Mouse (Mus musculus) hindbrain, embryonic 15.5 days (tissue): ENCODE measurements around the gene Abcd1. TPM values are rescaled to one million over a fixed set of nuclear protein-coding genes. Genes with fewer than 3 reads are reported as not detected.

ENCODE experiments used
- ATAC-seq: fragments of 200-750 bp; cut with Nextera tagmentation; 2 replicates; pipeline ENCODE4 v1.8.0; 2017; ENCODE audit warnings: low read depth, moderate number of reproducible peaks, moderate TSS enrichment; ENCODE audit not compliant: low FRiP score
- H3K27ac ChIP-seq: fragments of 300-500 bp; sonication (generic); replicated peaks from 2 replicates; pipeline ENCODE4 v1.5.1; 2015; ENCODE audit warnings: mild to moderate bottlenecking, inconsistent platforms
- H3K27me3 ChIP-seq: fragments of 300-500 bp; sonication (generic); 2 replicates; pipeline ENCODE4 v1.6.1; 2015; ENCODE audit warnings: control low read depth, inconsistent platforms
- H3K36me3 ChIP-seq: fragments of 300-500 bp; sonication (generic); 2 replicates; pipeline ENCODE4 v1.6.1; 2015; ENCODE audit warnings: control low read depth, inconsistent platforms
- H3K4me1 ChIP-seq: fragments of 300-500 bp; sonication (generic); replicated peaks from 2 replicates; pipeline ENCODE4 v1.6.1; 2015; ENCODE audit warnings: control low read depth, inconsistent platforms
- H3K4me2 ChIP-seq: fragments of 300-500 bp; sonication (generic); 2 replicates; pipeline ENCODE4 v1.6.1; 2015; ENCODE audit warnings: moderate library complexity, mild to moderate bottlenecking, inconsistent platforms
- H3K4me3 ChIP-seq: fragments of 300-500 bp; sonication (generic); 2 replicates; pipeline ENCODE4 v1.5.1; 2015; ENCODE audit warnings: mild to moderate bottlenecking, inconsistent platforms
- H3K9ac ChIP-seq: fragments of 300-500 bp; sonication (generic); 2 replicates; pipeline ENCODE4 v1.6.1; 2015; ENCODE audit warnings: inconsistent platforms
- H3K9me3 ChIP-seq: fragments of 300-500 bp; sonication (generic); 2 replicates; pipeline ENCODE4 v1.6.1; 2016; ENCODE audit warnings: control low read depth, inconsistent platforms
- WGBS: fragments of 180-500 bp; shearing (Covaris S2); methylation state at CpG from one replicate; pipeline ENCODE4 v1.1.7; 2015; 5-methylcytosine and 5-hydroxymethylcytosine counted together
- polyA plus RNA-seq: library from polyadenylated mRNA; unstranded; fragments of >200 nt; fragmentation: Nextera tagmentation; extraction: Ambion mirVana; gene quantifications from 2 replicates; pipeline ENCODE4 v1.2.1, GENCODE M21; 2015

Gene Abcd1
- polyA plus RNA-seq, result 12.9 and 13.9 TPM in 2 replicates

DNA sequence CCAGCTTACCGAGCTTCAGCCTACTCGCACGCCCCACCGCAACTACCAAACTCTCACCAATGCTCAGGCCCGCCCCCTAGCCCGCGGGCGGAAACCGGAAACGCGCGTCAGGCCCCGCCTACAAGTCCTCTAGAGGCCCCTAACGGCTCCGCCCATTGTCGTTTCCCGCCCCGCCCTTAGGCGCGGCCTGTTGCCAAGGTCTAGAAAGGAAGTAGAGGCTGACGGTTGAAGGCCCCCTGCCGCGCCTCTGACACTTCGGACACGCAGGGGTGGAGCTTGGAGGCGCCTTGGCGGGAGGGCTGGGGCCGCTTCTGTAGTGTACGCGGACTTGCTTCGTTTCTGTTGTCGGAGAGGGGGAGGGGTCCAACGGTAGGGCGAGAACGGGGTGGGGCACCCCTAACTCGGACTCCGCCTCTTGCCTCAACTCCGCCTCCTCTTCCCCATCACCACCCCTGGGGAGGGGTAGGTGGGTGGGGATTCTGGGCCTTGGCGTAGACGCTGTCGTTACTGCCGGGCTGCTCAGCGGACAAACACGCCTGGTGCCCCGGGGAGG lies at the start of gene Abcd1, which contains the start of gene Bcap31:
TSS of gene Abcd1 (plus strand) at position 489 of the 553 bp plus-strand sequence.
TSS of gene Bcap31 (minus strand) at position 67 of the 553 bp plus-strand sequence.
- 17% methylated on average over 36 of the region's 45 CpGs for WGBS
- Histone ChIP-seq H3K4me3 (peak within 1 kb of the TSS; percentile 54), H3K4me2 (peak within 1 kb of the TSS; percentile 58), H3K9me3 (no peaks in the 10 kb centered on the region), H3K27ac (peak within 1 kb of the TSS; percentile 83), H3K36me3 (0 out of 2 replicates have a peak, but pooled peaks cover under 1% of the 10 kb centered on the region), H3K4me1 (peaks cover 29% of the 10 kb centered on the region), H3K27me3 (no peaks in the 10 kb centered on the region), H3K9ac (peak within 1 kb of the TSS; percentile 49)
- ATAC-seq, result peak; percentile 94

DNA sequence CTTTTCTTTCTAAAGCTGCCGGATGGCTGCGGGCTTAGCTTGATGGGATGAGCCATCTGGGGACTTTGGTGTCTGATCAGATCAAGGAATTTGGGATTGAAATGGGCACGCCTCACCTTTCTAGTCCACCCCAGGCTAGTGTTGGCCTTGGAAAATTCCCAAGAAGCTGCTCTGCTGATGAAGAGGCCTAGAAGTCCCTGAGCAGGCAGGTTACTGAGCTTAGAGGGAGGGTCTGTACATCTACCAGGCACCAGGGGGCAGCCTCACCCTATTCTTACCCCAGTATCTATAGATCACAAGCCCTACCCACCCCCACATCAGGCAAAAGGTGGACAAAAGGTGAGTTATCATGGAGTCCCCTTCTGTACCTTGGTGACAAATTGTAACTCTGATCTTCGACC lies 44.4 kb upstream of the Abcd1 start:
- Histone ChIP-seq H3K36me3 (no peaks in the 10 kb centered on the region), H3K27ac (no peak overlapping the region), H3K9me3 (no peaks in the 10 kb centered on the region), H3K4me2 (no peak overlapping the region), H3K4me1 (peaks cover 21% of the 10 kb centered on the region), H3K27me3 (no peaks in the 10 kb centered on the region), H3K9ac (no peak overlapping the region), H3K4me3 (no peak overlapping the region)
- no peak for ATAC-seq
- WGBS, result 59% methylated on average over 4 of the region's 4 CpGs

DNA sequence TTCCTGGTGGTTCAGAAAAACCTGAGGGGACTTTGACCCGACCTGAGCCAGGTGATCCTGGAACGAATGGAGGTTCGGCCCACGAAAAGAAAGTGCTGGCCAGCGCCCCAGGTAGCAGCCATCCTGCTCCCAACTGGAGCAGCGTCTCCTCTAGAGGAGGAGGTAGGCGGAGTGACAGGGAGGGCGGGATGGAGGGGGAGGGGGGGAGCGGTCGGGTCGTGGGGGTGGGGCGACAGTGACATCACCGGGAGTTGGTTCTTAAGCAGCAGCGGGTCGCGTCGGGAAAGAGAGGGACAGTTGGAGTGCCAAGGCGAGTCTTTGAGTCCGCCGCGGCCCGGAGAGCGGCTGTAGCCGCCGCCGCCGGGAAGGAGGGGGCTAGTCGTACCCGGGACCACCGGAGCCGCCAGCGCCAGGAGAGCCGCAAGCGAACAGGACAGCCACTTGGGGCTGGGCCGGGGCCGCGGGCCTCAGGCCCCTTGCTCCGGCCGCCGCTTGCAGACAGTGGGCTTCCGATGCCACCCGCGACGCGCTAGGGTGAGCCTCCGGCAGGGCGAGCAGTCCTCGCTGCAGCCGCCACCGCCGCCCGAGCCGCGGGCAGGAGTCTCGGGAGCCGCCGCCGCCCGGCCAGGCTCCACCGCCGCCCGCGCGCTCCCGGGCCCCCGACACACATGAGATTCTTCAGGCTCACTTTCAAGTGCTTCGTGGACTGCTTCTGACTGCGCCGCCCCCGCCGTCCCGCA lies 43.3 kb upstream of the Abcd1 start, which contains the start of gene Slc6a8:
TSS of gene Slc6a8 (plus strand) at position 272 of the 740 bp plus-strand sequence.
- Histone ChIP-seq H3K4me2 (peak within 1 kb of the TSS; percentile 75), H3K27me3 (no peaks in the 10 kb centered on the region), H3K9ac (peak within 1 kb of the TSS; percentile 74), H3K27ac (peak within 1 kb of the TSS; percentile 73), H3K4me3 (peak within 1 kb of the TSS; percentile 62), H3K9me3 (no peaks in the 10 kb centered on the region), H3K36me3 (no peaks in the 10 kb centered on the region), H3K4me1 (peaks cover 21% of the 10 kb centered on the region)
- WGBS, result 28% methylated on average over 35 of the region's 72 CpGs
- ATAC-seq, result peak; percentile 86

- Histone ChIP-seq H3K9ac (peak overlapping the region; percentile 74), H3K27me3 (no peaks in the 10 kb centered on the region), H3K4me2 (peak overlapping the region; percentile 75), H3K36me3 (no peaks in the 10 kb centered on the region), H3K27ac (peak overlapping the region; percentile 73), H3K4me3 (peak overlapping the region; percentile 62), H3K4me1 (peaks cover 21% of the 10 kb centered on the region), H3K9me3 (no peaks in the 10 kb centered on the region)
- ATAC-seq, result no peak
- WGBS, result 17% methylated on average over 41 of the region's 42 CpGs
Observed at GRCm38 (mm10) chrX:73673619-73673967, 42.8 kb upstream of the Abcd1 start.

DNA sequence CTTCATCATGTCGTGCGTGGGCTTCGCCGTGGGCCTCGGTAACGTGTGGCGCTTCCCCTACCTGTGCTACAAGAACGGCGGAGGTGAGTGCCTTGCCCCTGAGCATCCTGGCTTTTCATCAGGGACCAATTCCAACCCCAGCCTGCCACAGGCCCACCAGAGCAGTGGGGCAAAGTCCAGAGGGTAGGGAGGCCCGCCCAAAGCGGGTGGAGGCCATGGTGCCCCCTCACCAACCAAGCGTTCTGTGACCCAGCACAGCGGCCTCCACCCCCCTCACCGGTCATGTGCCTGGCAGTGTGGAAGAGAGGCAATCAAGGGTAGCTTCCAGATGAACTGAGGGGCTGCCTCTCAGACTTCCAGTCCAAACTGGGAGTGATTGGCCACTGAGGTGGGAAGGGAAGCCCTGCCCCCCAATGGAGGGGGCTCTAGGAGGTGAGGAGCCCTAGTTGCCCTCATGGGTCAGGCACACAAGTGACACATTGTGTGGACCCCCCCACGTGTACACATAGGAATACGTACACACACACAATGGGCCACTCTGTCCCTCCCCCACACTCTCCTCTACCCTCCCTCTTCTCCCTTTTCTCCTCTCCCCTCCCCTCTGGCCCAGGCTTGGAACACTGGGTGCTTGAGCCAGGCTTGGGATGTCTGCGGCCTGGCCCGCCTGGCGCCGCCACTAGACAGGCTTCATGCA lies 42.3 kb upstream of the Abcd1 start:
- H3K27ac ChIP-seq, result peak overlapping the region; percentile 73; the same call in 1 of the 2 replicates
- peak; percentile 39 for ATAC-seq
- 40% methylated on average over 20 of the region's 20 CpGs for WGBS

DNA sequence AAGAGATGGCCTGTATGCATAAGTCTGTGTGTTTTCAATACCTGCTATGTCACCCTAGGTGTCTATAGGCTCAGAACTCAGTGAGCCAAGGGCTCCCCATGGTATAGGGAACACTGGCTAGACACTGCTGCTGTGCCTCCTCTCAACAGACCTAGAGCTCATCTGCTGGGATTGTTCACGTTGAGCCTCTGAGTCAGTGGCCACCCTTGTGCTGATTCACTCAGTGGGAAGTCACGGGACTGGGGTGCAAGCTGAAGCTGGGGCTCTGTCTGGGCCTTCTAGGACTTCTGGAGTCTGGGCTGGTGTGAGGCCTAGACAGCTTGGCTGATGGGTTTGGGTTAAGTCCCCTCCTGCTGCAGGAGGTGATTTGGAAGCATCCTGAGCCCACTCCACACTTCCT lies 41.2 kb upstream of the Abcd1 start:
- Histone ChIP-seq H3K4me1 (peaks cover 21% of the 10 kb centered on the region), H3K4me3 (peak overlapping the region; percentile 62; the same call in 1 of the 2 replicates), H3K36me3 (peaks cover 3% of the 10 kb centered on the region; the same call in 1 of the 2 replicates), H3K27ac (no peak overlapping the region), H3K9me3 (no peaks in the 10 kb centered on the region), H3K9ac (no peak overlapping the region), H3K27me3 (no peaks in the 10 kb centered on the region), H3K4me2 (peak overlapping the region; percentile 75)
- no peak for ATAC-seq
- 71% methylated on average over 2 of the region's 2 CpGs for WGBS

More for the DNA sequence above, 42.3 kb upstream of the Abcd1 start:
- H3K36me3 ChIP-seq, result no peaks in the 10 kb centered on the region
- peak overlapping the region; percentile 75 for H3K4me2 ChIP-seq
- H3K27me3 ChIP-seq, result no peaks in the 10 kb centered on the region
- peak overlapping the region; percentile 62 for H3K4me3 ChIP-seq
- H3K9ac ChIP-seq, result peak overlapping the region; percentile 74
- no peaks in the 10 kb centered on the region for H3K9me3 ChIP-seq
- peaks cover 21% of the 10 kb centered on the region for H3K4me1 ChIP-seq

DNA sequence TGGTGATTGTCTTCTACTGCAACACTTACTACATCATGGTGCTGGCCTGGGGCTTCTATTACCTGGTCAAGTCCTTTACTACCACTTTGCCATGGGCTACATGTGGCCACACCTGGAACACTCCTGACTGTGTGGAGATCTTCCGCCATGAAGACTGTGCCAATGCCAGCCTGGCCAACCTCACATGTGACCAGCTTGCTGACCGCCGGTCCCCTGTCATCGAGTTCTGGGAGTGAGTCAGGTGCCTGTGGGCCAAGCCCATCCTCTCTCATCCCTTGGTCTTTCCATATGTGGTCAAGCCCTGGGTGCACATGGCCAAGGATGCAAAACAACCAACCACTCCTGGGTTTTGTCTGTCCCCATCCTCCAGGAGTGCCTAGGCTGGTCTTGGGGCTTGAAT lies 39.7 kb upstream of the Abcd1 start:
- Histone ChIP-seq H3K4me2 (no peak overlapping the region), H3K4me3 (no peak overlapping the region), H3K9ac (no peak overlapping the region), H3K27me3 (no peaks in the 10 kb centered on the region), H3K36me3 (peaks cover 5% of the 10 kb centered on the region; the same call in 1 of the 2 replicates), H3K9me3 (no peaks in the 10 kb centered on the region), H3K4me1 (peaks cover 21% of the 10 kb centered on the region), H3K27ac (no peak overlapping the region)
- WGBS, result 97% methylated on average over 4 of the region's 4 CpGs
- ATAC-seq, result no peak

DNA sequence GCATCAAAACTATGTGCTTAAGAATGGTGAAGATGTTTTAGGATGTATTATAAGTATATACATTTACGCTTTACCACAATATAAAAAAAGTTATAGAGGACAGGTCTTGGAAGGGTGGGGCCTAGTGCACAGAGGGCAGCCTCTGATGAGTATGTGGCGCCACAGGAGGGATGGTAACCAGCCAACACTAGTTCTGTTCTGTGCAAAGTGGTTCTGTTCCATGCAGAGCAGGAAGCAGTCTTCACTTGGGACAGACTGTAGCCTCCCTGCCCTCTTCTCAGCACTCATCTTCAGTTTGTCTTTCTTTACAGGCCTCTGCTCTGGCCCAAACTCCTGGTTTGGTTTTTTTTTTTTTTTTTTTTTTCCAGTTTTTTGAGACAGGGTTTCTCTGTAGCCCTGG lies 32.2 kb upstream of the Abcd1 start:
- WGBS, result 88% methylated on average over 2 of the region's 2 CpGs
- no peaks in the 10 kb centered on the region for H3K27me3 ChIP-seq
- H3K9ac ChIP-seq, result no peak overlapping the region
- no peak overlapping the region for H3K4me2 ChIP-seq
- H3K4me3 ChIP-seq, result no peak overlapping the region
- no peaks in the 10 kb centered on the region for H3K9me3 ChIP-seq
- H3K27ac ChIP-seq, result no peak overlapping the region
- no peak for ATAC-seq
- peaks cover 12% of the 10 kb centered on the region; the same call in 1 of the 2 replicates for H3K36me3 ChIP-seq
- H3K4me1 ChIP-seq, result no peaks in the 10 kb centered on the region

DNA sequence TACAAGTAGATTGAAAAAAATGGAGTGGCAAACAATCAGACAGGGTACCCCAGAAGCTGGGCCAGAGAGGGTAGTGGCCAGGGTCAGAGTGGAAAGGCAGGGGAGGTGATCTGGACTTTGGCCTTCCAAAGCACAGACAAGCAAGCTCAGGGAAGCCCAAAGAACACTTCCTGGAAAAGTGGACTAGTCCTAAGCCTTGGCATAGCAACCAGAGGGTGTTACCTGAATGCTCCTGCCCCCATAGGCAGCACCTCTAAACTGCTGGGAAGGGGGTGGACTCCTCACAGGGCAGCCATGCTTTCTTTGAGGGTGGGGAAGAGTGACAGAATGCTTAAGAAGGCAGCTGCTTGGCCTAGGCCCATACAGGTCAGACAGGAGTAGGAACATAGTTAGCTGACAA lies 31.4 kb upstream of the Abcd1 start:
- no peak overlapping the region for H3K9ac ChIP-seq
- H3K36me3 ChIP-seq, result peaks cover 12% of the 10 kb centered on the region; the same call in 1 of the 2 replicates
- H3K4me3 ChIP-seq, result no peak overlapping the region
- H3K27me3 ChIP-seq, result no peaks in the 10 kb centered on the region
- no peak for ATAC-seq
- no peaks in the 10 kb centered on the region for H3K9me3 ChIP-seq
- no peak overlapping the region for H3K27ac ChIP-seq
- no peak overlapping the region for H3K4me2 ChIP-seq
- no peaks in the 10 kb centered on the region for H3K4me1 ChIP-seq

GRCm38 (mm10) chrX:73685629-73686028 lies 30.8 kb upstream of the Abcd1 start:
- no peak overlapping the region for H3K4me2 ChIP-seq
- H3K27ac ChIP-seq, result no peak overlapping the region
- no peaks in the 10 kb centered on the region for H3K4me1 ChIP-seq
- no peak for ATAC-seq
- H3K9ac ChIP-seq, result no peak overlapping the region
- H3K36me3 ChIP-seq, result 0 out of 2 replicates have a peak, but pooled peaks cover 7% of the 10 kb centered on the region
- H3K4me3 ChIP-seq, result no peak overlapping the region
- WGBS, result 82% methylated on average over 3 of the region's 3 CpGs
- no peaks in the 10 kb centered on the region for H3K9me3 ChIP-seq
- H3K27me3 ChIP-seq, result no peaks in the 10 kb centered on the region

DNA sequence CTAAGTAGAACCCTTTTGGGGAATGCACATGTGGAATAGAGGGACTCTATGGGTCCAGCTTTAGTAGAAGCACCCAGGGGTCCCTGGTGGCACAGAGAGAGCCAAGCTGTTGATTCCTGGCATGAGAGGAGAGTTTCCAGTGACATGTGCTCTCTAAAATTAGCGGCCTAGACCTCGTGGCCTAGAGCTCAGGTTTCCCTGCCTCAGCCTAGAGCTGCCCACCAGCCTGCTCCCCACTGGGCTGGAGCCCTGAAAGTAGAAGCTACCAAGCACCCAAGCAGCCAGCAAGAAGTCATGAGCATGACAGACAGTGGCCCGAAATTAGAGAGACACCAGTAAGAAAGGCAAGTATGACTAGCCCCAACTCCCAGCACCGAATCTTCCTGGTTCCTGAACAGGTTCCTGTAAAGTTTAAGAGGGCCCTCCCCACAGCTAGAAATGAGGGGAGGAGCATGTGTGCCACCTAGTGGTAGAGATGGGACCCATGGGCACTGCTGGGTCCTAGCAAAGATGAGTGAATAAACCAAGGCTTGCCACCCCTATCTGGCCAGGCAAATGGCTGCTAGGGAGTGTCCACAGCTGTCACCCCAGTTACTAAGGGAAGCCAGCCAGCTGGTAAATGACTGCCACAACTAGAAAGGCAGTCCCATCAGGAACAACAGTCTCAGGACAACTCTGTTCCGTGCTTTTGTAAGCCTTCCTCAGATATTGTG lies 25.3 kb upstream of the Abcd1 start:
- Histone ChIP-seq H3K27ac (no peak overlapping the region), H3K36me3 (0 out of 2 replicates have a peak, but pooled peaks cover 7% of the 10 kb centered on the region), H3K4me2 (no peak overlapping the region), H3K4me3 (no peak overlapping the region), H3K27me3 (no peaks in the 10 kb centered on the region), H3K9ac (no peak overlapping the region), H3K4me1 (no peaks in the 10 kb centered on the region), H3K9me3 (no peaks in the 10 kb centered on the region)
- ATAC-seq, result 0 out of 2 replicates have a peak, but pooled peaks have one; percentile 54
- 83% methylated on average over 5 of the region's 5 CpGs for WGBS
